Mouse (Mus musculus): ENCODE data around the gene Frmd4b. TPM values are rescaled to one million over a fixed set of nuclear protein-coding genes. Genes with fewer than 3 reads are reported as not detected.

The Frmd4b gene
- 10 to 100 TPM; 19.5 to 21.0 TPM for total RNA-seq (2021)
- long read RNA-seq, experiment 1, partial matches to known transcripts, result 2 of 8 reads
- long read RNA-seq, experiment 1, other reads (novel, unspliced or antisense), result 4 of 8 reads
- long read RNA-seq, experiment 2, full-length matches to known transcripts, result 1 of 3 reads
- long read RNA-seq, experiment 2, partial matches to known transcripts, result 1 of 3 reads
- long read RNA-seq, experiment 2, other reads (novel, unspliced or antisense), result 1 of 3 reads

GRCm38 (mm10) chr6:97617266-97617743 is at the start of gene Frmd4b:
Frmd4b (minus strand) TSS chr6:97617541.
- intact Hi-C loops (cut with DNase I), result loop anchor here (10.0 kb wide), 1 partner anchor 97 kb away; no protein-coding TSS in a partner anchor

GRCm38 (mm10) chr6:97666417-97666816 is 49.1 kb upstream of the Frmd4b start:
- DNase-seq (ENCODE audit: low spot score in 2 of 2), result no peak
- intact Hi-C loops (cut with DNase I), result no loop called here

More at GRCm38 (mm10) chr6:97617266-97617743, at the start of gene Frmd4b:
- peak; percentile 56 to 62 for DNase-seq (ENCODE audit: low spot score in 2 of 2)

- DNase-seq (ENCODE audit: low spot score in 2 of 2), result no peak
- intact Hi-C loops (cut with DNase I), result no loop called here
These were observed 41.6 kb upstream of the Frmd4b start for GRCm38 (mm10) chr6:97658921-97659320.

- intact Hi-C loops (cut with DNase I), result no loop called here
These were observed 38.6 kb upstream of the Frmd4b start for GRCm38 (mm10) chr6:97655986-97656385.

GRCm38 (mm10) chr6:97647501-97647900 is 30.2 kb upstream of the Frmd4b start:
- intact Hi-C loops (cut with DNase I), result no loop called here
- DNase-seq (ENCODE audit: low spot score in 2 of 2), result no peak

More at GRCm38 (mm10) chr6:97655986-97656385, 38.6 kb upstream of the Frmd4b start:
- no peak for DNase-seq (ENCODE audit: low spot score in 2 of 2)

GRCm38 (mm10) chr6:97623330-97623729 is 6.0 kb upstream of the Frmd4b start:
- DNase-seq (ENCODE audit: low spot score in 2 of 2), result no peak
- intact Hi-C loops (cut with DNase I), result no loop called here

GRCm38 (mm10) chr6:97622236-97622635 is 4.9 kb upstream of the Frmd4b start:
- DNase-seq (ENCODE audit: low spot score in 2 of 2), result no peak
- intact Hi-C loops (cut with DNase I), result no loop called here

GRCm38 (mm10) chr6:97617774-97618173 is 433 bp upstream of the Frmd4b start:
- no peak for DNase-seq (ENCODE audit: low spot score in 2 of 2)
- intact Hi-C loops (cut with DNase I), result loop anchor here (10.0 kb wide), 1 partner anchor 97 kb away; no protein-coding TSS in a partner anchor

- intact Hi-C loops (cut with DNase I), result loop anchor here (10.0 kb wide), 1 partner anchor 98 kb away; no protein-coding TSS in a partner anchor
- DNase-seq (ENCODE audit: low spot score in 2 of 2), result peak; percentile 12 to 31
These were observed 579 bp downstream of the Frmd4b start for GRCm38 (mm10) chr6:97616658-97617265.

GRCm38 (mm10) chr6:97615901-97616461 is 1.4 kb downstream of the Frmd4b start:
- intact Hi-C loops (cut with DNase I), result loop anchor here (10.0 kb wide), 1 partner anchor 99 kb away; no protein-coding TSS in a partner anchor
- DNase-seq (ENCODE audit: low spot score in 2 of 2), result no peak

GRCm38 (mm10) chr6:97614179-97614578 is 3.2 kb downstream of the Frmd4b start:
- intact Hi-C loops (cut with DNase I), result loop anchor here (10.0 kb wide), 1 partner anchor 101 kb away; no protein-coding TSS in a partner anchor
- no peak for DNase-seq (ENCODE audit: low spot score in 2 of 2)

- no peak for DNase-seq (ENCODE audit: low spot score in 2 of 2)
- intact Hi-C loops (cut with DNase I), result loop anchor here (10.0 kb wide), 1 partner anchor 102 kb away; no protein-coding TSS in a partner anchor
These were observed 4.5 kb downstream of the Frmd4b start for GRCm38 (mm10) chr6:97612861-97613260.

- DNase-seq (ENCODE audit: low spot score in 2 of 2), result no peak
- intact Hi-C loops (cut with DNase I), result loop anchor here (10.0 kb wide), 1 partner anchor 105 kb away; no protein-coding TSS in a partner anchor
These were observed 7.3 kb downstream of the Frmd4b start for GRCm38 (mm10) chr6:97610051-97610450.

- intact Hi-C loops (cut with DNase I), result no loop called here
- DNase-seq (ENCODE audit: low spot score in 2 of 2), result no peak
These were observed 9.7 kb downstream of the Frmd4b start for GRCm38 (mm10) chr6:97607646-97608045.

- no peak for DNase-seq (ENCODE audit: low spot score in 2 of 2)
These were observed 22.1 kb downstream of the Frmd4b start for GRCm38 (mm10) chr6:97595218-97595617.

GRCm38 (mm10) chr6:97594589-97594988 is 22.8 kb downstream of the Frmd4b start:
- DNase-seq (ENCODE audit: low spot score in 2 of 2), result no peak
- intact Hi-C loops (cut with DNase I), result no loop called here

More at GRCm38 (mm10) chr6:97595218-97595617, 22.1 kb downstream of the Frmd4b start:
- intact Hi-C loops (cut with DNase I), result no loop called here

GRCm38 (mm10) chr6:97590230-97590629 is 27.1 kb downstream of the Frmd4b start:
- no peak for DNase-seq (ENCODE audit: low spot score in 2 of 2)
- intact Hi-C loops (cut with DNase I), result no loop called here

GRCm38 (mm10) chr6:97589581-97589980 is 27.8 kb downstream of the Frmd4b start:
- DNase-seq (ENCODE audit: low spot score in 2 of 2), result no peak
- intact Hi-C loops (cut with DNase I), result no loop called here

GRCm38 (mm10) chr6:97589031-97589430 is 28.3 kb downstream of the Frmd4b start:
- intact Hi-C loops (cut with DNase I), result no loop called here

GRCm38 (mm10) chr6:97586606-97587005 is 30.7 kb downstream of the Frmd4b start:
- no peak for DNase-seq (ENCODE audit: low spot score in 2 of 2)
- intact Hi-C loops (cut with DNase I), result no loop called here

More at GRCm38 (mm10) chr6:97589031-97589430, 28.3 kb downstream of the Frmd4b start:
- DNase-seq (ENCODE audit: low spot score in 2 of 2), result no peak
